Mouse (Mus musculus): ENCODE results near the gene Olfm1. TPM values are rescaled to one million over a fixed set of nuclear protein-coding genes. Genes with fewer than 3 reads are reported as not detected.

The Olfm1 gene
- 7.6 and 8.4 TPM in 2 replicates for polyA plus RNA-seq (2012)

GRCm38 (mm10) chr2:28192821-28193689 lies at the start of gene Olfm1:
TSS of gene Olfm1 (plus strand) at chr2:28192992.

Other genes starting within 250 kb of the Olfm1 start
- gene Fcnb, start 108.1 kb upstream of the Olfm1 start, polyA plus RNA-seq (2012), result 36.8 and 46.2 TPM in 2 replicates